Mouse (Mus musculus): Measurements from ENCODE around the gene Tmem147.

The Tmem147 gene

DNA sequence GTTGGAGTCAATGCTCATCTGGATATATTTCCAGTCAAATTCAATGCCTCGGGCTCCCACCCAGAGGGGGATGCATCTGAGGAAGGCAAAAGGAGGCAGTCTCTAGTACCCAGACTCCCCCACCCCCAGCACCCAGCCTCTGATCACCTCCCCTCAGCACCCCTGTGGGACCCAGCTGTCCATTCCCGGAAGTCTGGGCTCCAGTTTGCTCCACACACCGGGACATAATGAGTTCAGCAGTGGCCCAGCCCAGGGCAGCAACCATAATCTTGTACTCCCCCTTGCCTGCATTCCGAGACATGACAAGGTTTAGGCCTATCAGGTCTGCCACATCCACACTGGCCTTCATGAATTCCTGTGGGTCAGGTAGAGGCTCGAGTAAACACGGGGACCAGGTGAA, 1.1 kb downstream of the Tmem147 start:
- WGBS = 82% methylated on average over 6 of the region's 6 CpGs

GRCm38 (mm10) chr7:30723274-30723953, 5.9 kb downstream of the Tmem147 start:
- 68% methylated on average over 6 of the region's 6 CpGs for WGBS

DNA sequence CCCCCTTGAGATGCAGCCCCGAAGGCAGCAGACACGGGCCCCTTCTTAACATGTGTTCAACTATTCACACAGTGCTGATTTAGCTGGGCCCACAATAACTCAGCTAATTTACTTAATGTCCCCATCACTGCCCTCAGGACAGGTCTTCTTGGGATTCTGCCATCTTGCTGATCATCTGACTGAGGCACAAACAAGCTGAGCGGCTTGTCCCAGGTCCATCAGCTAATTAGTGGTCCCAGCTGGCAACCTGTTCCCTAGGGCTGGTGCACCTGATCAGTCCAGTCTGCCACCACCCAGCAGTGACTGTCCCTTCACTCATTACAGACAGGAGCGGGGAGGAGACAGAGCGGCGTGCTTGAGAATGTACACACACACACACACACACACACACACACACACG, 8.1 kb downstream of the Tmem147 start:
- 81% methylated on average over 7 of the region's 7 CpGs for WGBS

GRCm38 (mm10) chr7:30719669-30720068, 9.7 kb downstream of the Tmem147 start:
- 96% methylated on average over 5 of the region's 5 CpGs for WGBS

DNA sequence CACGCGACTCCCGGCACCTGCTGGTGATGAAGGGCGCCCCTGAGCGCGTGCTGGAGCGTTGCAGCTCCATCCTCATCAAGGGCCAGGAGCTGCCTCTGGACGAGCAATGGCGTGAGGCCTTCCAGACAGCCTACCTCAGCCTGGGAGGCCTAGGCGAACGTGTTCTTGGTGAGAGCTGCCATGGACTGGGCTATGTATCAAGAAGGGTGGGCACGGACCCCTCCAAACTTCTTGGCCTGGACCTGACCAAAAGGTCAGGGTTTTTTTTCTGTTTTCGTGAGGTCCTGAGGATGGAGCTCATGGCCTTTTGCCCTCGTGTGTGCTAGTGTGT, 11.7 kb downstream of the Tmem147 start:
- 20% methylated on average over 14 of the region's 14 CpGs for WGBS

DNA sequence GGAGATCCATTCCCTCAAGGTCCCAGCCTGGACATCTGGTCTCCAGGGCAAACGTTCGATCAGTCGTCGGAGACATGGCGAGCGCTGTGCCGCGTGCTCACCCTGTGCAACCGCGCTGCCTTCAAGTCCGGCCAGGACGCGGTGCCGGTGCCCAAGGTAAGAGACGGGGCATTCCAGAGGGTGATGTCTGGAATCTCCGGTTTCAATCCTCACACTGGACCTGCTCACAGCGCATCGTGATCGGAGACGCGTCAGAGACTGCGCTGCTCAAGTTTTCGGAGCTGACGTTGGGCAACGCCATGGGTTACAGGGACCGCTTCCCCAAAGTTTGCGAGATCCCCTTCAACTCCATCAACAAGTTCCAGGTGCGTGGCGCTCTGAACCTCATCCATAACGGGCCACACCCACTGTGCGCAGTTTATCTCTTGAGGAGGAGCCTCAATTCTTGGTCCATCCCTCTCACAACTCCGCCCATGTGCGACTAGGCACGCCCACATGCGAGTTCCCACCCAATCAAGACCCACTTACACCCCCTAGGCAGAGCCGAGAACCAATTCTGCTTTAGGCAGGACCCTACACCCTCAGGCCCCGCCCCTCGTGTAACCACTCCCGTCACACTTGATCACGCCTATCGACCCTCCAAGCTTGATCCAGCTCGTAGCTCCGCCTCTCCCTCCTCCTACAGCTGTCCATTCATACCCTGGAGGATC, 12.2 kb downstream of the Tmem147 start:
- WGBS = 2% methylated on average over 43 of the region's 43 CpGs

DNA sequence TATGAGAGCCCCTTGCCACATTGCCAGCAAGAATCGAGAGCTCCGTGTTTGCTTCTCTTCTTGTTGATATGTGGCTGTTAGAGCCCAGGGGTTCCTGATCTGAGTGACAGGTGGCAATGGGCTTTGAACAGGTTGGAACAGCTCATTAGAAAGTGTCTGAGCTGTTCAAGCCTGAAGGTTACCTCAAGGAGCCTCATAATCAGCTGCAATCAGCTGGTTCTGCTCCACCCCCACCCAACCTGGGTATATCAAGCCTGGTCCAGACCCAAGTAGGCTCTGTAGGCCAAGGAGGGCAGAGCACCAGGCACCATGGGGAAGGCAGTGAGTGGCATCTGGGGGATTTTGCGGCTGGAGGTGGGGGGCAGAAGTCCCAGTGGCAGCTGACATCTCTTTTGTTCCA, 17.4 kb downstream of the Tmem147 start, which contains the start of gene Atp4a:
Atp4a (plus strand) TSS at position 268 of the 400 bp plus-strand sequence.
- WGBS = 90% methylated on average over 3 of the region's 3 CpGs

- 85% methylated on average over 1 of the region's 1 CpGs for WGBS
Measured at GRCm38 (mm10) chr7:30707441-30707840, 21.9 kb downstream of the Tmem147 start.

- WGBS = 83% methylated on average over 8 of the region's 8 CpGs
Measured at GRCm38 (mm10) chr7:30706214-30706882, 23.0 kb downstream of the Tmem147 start.

- 58% methylated on average over 9 of the region's 9 CpGs for WGBS
Measured at GRCm38 (mm10) chr7:30698589-30698988, 30.8 kb downstream of the Tmem147 start, which contains the start of gene 2200002J24Rik. TSS of gene 2200002J24Rik (plus strand) at chr7:30698926.

GRCm38 (mm10) chr7:30698101-30698500, 31.2 kb downstream of the Tmem147 start:
- WGBS = 62% methylated on average over 5 of the region's 5 CpGs

DNA sequence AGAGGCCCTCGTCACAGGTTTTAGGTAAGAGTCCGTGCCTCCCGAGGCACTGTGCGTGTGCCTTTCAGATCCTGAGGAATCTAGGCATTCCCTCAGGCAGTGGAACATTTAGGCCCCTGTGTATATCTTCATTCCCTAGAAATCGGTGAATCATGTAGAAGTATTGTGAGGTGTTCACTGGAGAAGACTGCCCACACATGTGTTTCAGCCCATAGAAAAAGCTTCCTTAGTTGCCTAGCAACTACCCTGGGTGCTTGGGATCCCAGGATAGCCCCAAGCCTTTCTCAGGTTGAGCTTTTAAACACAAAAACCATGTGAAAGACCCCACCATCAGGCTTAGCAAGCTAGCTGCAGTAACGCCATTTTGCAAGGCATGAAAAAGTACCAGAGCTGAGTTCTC, 41.0 kb downstream of the Tmem147 start:
- 70% methylated on average over 6 of the region's 6 CpGs for WGBS

GRCm38 (mm10) chr7:30683425-30683824, 45.9 kb downstream of the Tmem147 start:
- 84% methylated on average over 2 of the region's 2 CpGs for WGBS

DNA sequence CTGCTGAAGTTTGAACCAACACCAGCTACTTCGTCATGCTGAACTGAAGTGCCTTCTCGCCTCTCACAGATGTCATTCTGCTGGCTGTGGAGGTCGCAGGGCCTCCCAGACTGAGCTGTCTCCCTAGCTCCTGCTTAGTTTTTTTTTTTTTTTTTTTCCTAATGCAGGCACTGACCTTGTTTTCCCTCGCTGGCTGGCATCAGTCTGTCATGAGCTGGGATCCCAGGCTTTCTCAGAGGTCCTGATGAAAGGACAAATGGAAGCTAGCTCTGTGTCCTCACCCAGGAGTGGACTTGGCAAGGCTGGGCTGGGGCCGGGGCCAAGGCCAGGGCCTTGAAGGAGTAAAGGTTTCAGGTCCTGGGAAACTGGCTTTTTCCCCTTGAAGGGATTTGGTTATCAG, 47.4 kb downstream of the Tmem147 start:
- 68% methylated on average over 5 of the region's 5 CpGs for WGBS

- WGBS = 55% methylated on average over 5 of the region's 5 CpGs
Measured at GRCm38 (mm10) chr7:30678263-30678975, 50.9 kb downstream of the Tmem147 start.
